Mouse (Mus musculus) lung, postnatal 14 days (tissue): ENCODE measurements around the gene Pigp.

ENCODE experiments used
- DNase-seq: peaks from one replicate; pipeline ENCODE4 v3.0.0; 2021

Pigp gene

DNA sequence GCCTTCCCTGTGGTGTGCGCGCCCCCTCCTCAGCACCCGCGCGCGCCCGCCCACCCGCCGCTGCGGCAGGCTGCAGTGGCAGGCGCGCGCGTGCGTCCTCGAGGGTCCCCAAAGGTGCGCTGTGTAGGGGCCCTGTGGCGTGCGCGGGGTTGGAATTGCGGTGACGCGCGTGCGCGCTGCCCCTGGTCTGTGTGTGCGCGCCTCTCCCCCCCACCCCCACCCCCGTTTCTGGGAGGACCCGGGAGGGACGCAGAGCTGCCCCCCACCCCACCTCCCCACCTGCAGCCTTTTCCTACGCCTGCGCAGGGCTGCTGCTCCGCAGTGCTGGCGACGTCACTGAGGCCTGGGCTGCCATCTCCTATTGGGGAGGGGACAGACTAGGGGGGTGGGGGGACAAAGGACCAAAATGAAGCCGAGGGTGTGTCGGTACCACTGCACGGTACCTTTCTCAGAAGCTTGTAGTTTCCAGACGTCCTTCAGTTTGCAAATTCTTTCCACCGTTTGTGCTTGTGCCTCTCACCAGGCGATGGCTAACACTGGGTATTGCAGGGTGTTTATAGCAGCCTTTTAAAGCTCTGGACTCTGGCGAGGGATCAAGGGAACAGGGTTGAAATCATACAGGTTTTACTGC lies at the start of gene Pigp:
TSS of gene Pigp (minus strand) at position 542 of the 631 bp plus-strand sequence.
- peak; percentile 41 for DNase-seq

- DNase-seq: no peak
These were observed 48.9 kb upstream of the Pigp start for GRCm38 (mm10) chr16:94420498-94420897.

DNA sequence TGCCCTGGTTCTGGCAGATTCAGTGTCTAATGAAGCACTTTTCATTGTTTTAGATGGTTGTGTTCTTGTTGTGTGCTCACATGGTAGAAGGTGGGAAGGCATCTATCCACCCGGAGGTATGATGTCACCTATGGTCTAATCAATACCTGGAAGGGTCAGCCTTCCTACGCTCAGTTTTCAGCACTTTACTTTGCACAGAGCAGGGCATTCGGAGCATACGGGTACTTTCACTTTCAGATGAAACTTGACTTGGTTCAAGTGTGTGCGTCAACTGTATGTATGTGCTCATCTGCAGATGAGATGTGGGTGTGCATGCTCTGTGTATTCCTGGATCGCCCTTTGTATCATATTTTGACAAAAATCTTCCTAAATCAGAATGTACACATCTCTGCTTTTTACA lies 42.5 kb upstream of the Pigp start:
- no peak for DNase-seq

GRCm38 (mm10) chr16:94412760-94413159 lies 41.1 kb upstream of the Pigp start:
- no peak for DNase-seq

- no peak for DNase-seq
These were observed 40.6 kb upstream of the Pigp start for GRCm38 (mm10) chr16:94412198-94412597.

GRCm38 (mm10) chr16:94411287-94411686 lies 39.6 kb upstream of the Pigp start:
- no peak for DNase-seq

DNA sequence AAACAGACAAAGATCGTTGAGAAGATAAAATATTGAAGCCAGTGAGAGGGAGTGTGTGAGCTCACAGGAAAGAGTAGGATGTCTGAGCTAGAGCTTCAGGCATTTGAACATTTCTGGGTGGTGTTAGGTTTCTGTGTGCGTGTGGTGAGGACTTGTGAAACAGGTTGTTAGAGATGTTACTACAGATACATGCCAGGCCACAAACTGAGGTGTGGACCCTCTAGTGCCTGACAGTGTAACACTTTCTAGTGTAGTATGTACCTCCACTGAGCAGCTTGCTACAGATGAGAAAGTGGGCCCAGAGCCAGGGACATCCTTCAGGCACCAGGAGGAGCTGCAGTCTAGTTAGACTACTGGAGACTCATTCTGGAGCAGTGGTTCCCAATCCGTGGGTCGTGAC lies 30.5 kb upstream of the Pigp start:
- DNase-seq: peak; percentile 27

- DNase-seq: no peak
These were observed 30.0 kb upstream of the Pigp start for GRCm38 (mm10) chr16:94401636-94402035.

DNA sequence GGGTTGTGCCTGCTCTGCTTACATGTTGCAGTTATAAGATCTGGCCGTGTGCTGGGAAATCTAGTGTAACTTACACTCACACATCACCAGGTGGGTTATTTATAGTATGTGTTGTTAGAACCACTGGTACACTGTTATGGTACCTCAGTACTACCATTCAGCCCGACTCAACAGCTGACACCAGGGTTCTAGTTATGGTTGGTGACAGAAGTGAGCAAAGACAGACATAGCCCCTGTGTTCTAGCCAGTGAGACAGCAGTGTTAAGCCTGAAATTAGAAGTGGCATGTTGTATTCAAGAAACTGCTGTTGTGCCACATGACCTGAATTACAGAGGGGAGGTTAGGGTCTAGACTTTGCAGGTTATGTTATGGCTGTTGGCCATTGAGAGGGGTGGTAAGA lies 27.5 kb upstream of the Pigp start:
- DNase-seq: no peak

- DNase-seq: no peak
These were observed 25.0 kb upstream of the Pigp start for GRCm38 (mm10) chr16:94396641-94397040.

- no peak for DNase-seq
These were observed 23.4 kb upstream of the Pigp start for GRCm38 (mm10) chr16:94395051-94395450.

DNA sequence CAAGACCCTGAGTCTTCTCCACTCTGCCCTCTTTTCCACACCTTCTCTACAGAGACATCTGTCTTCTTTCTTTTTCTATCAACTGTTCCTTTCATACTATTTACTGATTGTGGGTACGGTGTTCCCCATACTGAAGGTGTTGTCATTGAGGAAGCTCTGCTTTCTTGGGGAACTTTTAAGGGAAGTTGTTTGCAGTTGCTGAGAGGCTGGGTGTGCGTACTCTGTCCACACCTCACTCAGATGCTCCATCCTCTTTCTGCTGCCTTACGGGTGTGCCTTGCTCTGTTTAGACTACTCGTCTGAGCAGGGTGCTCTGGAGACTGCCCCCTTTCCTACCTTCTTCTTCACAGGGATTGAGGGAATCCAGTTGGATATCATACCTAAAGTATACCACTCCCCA lies 20.7 kb upstream of the Pigp start:
- DNase-seq: no peak

GRCm38 (mm10) chr16:94387690-94388089 lies 16.0 kb upstream of the Pigp start:
- DNase-seq: no peak

- DNase-seq: no peak
These were observed 11.6 kb upstream of the Pigp start for GRCm38 (mm10) chr16:94383277-94383676.

GRCm38 (mm10) chr16:94379386-94379785 lies 7.7 kb upstream of the Pigp start:
- no peak for DNase-seq

DNA sequence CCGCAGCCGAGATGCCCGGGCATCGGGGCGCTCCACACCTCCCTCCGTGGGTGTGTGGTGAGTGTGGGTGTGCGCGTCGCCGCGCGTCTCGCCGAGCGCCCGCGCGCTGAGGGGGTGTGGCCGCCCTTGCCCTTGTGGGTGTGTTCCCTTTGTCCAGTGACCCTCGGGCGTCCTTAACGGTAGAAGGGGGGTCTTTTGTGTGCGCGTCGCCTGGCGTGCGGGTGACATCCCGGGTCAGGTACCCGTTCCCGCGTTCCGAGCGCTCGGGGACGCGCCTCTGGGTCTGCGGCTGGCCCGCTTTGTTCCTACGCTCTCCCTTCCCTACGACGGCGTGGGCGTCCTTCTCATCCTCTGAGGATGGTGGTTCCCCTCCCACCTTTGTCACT lies 734 bp downstream of the Pigp start:
- DNase-seq: peak; percentile 72

DNA sequence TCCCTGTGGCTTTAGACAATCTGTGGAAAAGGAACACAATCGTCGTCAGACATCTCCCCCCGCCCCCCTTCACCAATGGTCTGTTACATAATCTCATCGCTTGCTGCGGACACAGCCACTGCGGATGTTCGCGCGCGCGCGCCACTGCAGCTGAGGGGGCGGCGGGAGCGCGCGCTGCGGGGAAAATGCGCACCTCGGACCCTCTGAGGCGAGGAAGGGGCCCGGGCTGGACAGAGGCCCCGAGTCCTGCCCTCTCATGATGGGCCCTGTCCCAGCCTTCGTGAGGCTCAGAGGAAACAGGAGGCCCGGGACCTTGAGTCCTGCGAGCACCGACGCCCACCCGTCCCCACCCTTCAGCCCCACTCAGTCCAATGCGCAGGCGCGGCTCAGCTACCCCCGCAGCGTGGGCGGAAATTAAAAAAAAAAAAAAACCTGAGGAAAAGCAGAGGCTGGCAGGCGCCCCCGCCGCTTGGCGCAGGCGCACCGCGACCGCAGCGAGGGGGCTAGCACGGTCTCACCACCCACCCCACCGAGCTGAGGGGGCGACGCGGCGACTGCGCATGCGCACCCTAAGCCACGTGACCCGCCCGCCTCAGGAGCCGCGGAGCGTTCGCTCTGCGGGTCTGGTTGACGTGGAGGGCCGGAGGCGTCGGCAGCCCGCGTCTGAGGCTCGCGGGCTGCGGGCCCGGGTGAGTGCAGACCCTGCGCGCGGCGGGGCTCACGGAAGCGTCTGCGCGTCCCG lies 1.3 kb downstream of the Pigp start, which contains the start of gene Ttc3:
TSS of gene Ttc3 (plus strand) at position 446 of the 742 bp plus-strand sequence.
- peak; percentile 94 for DNase-seq

- no peak for DNase-seq
These were observed 2.0 kb downstream of the Pigp start for GRCm38 (mm10) chr16:94369596-94370172.

DNA sequence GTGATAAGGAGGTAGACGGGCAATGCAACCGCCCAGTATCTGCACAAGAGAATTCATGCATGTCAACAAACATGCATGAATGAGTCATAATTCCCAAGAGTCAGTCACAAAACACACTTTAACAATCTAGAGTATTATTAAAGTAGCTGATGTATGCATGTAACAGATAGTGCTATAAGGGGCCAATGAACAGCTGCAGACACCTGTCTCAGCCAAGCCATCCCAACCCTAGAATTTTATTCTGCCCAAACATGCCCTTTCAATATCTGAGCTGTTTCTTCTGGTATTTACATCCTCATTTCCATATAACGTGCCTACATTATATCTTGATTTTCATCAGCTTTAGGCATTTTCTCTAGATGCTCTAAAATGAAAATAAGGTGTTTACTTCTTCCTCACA lies 6.2 kb downstream of the Pigp start:
- DNase-seq: no peak

- no peak for DNase-seq
These were observed 7.8 kb downstream of the Pigp start for GRCm38 (mm10) chr16:94363814-94364213.

DNA sequence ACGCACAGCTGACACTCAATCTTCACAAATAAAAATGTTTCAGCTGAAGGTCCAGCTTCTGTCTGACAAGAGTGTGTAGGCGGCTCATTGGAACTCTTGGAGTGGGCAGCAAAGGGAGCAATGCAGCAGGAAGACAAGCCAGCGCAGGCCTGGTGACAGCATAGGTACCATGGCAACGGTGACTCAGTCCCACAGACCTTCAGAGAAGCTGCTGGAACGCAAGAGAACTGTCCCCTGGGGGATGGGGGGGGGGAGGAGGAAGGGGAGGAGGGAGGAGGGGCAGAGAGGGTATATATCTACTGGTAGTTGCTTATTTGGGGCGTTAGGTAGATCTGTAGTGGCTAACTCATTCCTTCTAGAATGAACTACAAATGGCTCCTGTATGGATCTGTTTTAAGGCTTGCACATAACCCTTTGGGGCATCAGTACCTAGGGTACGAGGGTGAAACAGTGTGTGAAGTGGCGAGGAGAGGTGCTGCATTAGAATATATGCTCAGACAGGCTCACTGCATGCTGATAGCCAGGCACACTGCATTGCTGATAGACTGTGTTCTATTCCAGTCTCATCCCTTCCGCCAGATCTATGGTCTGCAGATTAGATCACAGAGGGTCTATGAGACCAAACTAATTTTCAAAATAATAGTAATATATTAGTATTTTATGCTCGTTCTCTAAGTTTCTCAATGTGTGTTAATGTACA lies 9.3 kb downstream of the Pigp start:
- peak; percentile 29 for DNase-seq

DNA sequence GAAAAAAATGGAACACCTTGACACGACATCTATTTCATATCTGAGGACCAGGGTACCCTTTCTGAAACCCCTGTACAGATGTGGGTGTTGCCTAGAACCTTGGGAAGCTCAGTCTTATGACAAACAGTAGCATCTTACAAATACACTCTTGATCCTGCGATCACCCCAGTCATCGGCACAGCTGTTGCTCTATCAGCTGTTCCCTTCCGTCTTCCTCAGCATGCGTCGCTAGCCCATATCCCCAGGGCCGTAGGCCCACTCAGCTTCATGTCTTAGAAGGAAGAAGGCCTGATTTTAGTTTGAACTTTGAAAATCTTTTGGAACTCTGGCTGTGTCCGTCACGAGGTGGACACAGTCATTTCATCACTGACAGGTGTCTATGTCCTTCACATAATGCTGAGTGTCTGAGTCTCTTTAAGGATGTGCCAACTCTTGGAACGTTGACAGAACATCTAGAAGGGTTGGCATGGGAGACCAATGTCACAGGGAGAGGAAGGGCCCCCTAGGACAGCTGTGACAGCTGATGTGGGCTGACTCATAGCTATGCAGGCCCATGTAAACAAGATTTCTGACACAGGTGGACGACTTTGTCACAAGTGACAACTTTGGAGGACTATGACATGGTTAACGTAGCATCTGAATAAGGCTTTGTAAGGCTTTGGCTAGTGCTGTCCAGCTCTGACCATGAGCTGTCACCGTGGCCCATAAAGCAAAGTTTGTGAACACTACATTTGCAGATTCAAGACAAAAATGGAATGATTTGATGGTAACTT lies 10.9 kb downstream of the Pigp start:
- no peak for DNase-seq

GRCm38 (mm10) chr16:94358091-94358490 lies 13.6 kb downstream of the Pigp start:
- no peak for DNase-seq
